Mouse (Mus musculus) v-Abl transformed pro-B cells (cell line): ENCODE measurements around the gene Zfp853.

Source experiments
- in situ Hi-C, 2 experiments: fragments of 400-800 bp; cut with MboI; formaldehyde crosslinking; loops; one replicate each; pipeline ENCODE4 v1.15.1; 2025; ENCODE audit not compliant: unreplicated experiment in 2 of 2

Gene Zfp853

GRCm38 (mm10) chr5:143297986-143298385 is 4.6 kb upstream of the Zfp853 start:
- in situ Hi-C loops, result loop anchor here (5.0 kb wide), 1 partner anchor 121 kb away; no protein-coding TSS in a partner anchor

DNA sequence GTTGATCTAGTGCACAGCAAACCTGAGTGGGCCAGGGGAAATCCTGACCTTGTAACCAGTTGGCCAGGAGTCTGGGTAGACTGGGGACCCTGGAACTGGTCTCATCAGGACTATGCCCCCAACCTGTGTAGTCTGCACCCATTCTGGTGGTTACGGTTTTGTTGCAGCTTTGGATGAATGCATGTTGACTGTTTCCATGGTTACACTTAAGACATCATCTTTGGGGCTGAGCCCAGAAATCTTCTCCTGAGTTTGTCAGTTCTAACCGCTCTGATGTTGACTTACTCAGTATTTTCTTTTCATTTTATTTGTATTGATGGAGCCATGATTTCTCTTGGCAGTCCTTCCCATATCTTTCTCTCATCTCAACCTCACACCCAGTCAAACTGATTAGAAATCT is 1.9 kb upstream of the Zfp853 start:
- in situ Hi-C loops, result loop anchor here (5.0 kb wide), 1 partner anchor 118 kb away; no protein-coding TSS in a partner anchor

DNA sequence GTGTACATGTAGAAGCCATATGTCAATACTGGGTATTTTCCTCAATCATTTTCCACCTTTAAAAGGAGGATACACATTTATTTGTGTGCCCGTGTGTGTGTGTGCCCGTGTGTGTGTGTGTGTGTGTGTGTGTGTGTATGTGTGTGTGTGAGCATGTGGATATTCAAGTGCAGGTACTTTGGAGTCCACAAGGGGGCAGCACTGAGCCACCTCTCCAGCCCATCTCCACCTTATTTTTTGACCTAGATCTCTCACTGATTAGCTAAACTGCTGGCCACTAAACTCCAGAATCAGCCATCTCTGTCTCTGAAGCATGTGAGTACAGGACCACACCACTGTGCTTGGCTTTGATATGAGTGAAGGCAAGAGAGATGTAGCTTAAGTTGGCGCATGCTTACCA is 1.4 kb upstream of the Zfp853 start:
- in situ Hi-C loops, result loop anchor here (5.0 kb wide), 1 partner anchor 118 kb away; no protein-coding TSS in a partner anchor

- in situ Hi-C loops, result no loop called here
Measured at GRCm38 (mm10) chr5:143292879-143293278, 544 bp downstream of the Zfp853 start.

GRCm38 (mm10) chr5:143289299-143289698 is 4.1 kb downstream of the Zfp853 start:
- in situ Hi-C loops, result no loop called here

DNA sequence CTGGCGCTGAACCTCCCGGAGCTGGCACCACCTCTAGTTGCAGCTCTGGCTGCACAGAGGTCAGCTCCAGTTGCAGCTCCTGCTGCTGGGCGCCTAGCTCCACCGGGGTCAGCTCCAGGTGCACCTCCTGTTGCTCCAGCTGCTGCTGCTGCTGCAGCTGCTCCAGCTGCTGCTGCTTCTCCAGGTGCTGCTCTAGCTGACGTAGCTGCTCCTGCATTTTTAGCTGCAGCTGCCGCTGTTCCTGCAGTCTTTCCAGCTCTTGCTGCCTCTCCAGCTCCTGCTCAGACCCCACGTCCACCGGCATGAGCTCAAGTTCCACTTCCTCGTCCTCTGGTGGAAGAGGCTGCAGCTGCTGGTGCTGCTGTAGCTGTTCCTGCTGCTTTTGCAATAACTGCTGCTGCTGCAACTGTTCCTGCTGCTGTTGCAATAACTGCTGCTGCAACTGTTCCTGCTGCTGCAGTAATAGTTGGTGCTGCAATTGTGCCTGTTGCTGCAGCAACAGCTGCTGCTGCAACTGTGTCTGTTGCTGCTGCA is 5.0 kb downstream of the Zfp853 start:
- in situ Hi-C loops, result no loop called here

- in situ Hi-C loops, result no loop called here
Measured at GRCm38 (mm10) chr5:143287774-143288328, 5.6 kb downstream of the Zfp853 start.

GRCm38 (mm10) chr5:143284762-143285161 is 8.7 kb downstream of the Zfp853 start:
- in situ Hi-C loops, result no loop called here

- in situ Hi-C loops, result no loop called here
Measured at GRCm38 (mm10) chr5:143279247-143279646, 14.2 kb downstream of the Zfp853 start.

DNA sequence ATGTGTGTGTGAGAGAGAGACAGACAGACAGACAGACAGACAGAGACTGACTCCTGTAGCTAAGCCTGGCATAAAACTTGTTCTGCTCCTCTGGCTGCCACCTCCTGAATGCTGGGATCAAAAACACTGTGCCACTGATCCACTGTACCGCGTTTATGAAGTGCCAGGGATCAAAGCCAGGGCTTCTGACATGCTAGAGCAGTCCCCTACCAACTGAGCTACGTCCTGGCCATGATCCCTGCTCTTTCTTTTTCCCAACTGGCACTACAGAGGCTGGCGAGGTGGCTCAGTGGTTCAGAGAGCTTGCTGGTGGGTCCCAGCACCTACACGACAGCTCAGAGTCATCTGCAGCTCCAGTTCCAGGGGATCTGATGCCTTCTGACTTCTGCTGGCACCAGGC is 17.7 kb downstream of the Zfp853 start:
- in situ Hi-C loops, result no loop called here

DNA sequence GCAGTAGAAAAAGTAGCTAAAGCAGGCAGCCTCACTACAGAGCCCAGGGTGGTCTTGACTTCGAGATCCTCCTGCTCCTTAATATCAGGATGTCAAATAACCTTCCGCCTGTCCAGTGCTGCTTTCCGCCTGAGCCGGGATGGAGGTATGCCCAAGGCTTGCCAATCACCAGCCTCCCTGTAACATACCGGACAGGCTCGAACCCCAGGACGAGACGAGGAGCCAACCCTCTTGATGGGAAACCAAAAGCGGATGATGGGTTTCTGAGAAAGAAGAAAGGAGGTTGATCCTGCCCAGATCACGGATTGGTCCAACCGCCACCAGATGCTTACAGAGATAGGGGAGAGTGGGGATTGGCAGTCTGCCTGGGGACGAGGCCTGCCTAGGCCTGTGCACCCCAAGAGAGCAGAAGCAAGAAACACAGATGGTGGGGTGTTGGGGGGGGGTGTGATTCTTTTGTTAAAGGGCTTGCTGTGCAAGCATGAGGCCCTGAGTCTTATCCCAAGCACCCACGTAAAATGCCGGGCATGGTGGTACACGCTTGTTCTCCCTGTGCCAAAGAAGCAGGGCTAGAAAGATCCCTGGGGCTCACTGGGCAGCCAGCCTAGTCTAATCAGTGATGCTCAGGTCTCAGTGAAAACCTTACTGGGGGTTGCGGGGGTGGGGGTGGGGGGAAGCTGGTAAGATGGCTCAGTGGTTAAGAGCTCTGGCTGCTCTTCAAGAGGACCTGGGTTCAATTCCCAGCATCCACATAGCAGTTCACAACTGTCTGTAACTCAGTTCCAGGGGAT is 20.7 kb downstream of the Zfp853 start:
- in situ Hi-C loops, result no loop called here

- in situ Hi-C loops, result no loop called here
Measured at GRCm38 (mm10) chr5:143272108-143272507, 21.3 kb downstream of the Zfp853 start.

DNA sequence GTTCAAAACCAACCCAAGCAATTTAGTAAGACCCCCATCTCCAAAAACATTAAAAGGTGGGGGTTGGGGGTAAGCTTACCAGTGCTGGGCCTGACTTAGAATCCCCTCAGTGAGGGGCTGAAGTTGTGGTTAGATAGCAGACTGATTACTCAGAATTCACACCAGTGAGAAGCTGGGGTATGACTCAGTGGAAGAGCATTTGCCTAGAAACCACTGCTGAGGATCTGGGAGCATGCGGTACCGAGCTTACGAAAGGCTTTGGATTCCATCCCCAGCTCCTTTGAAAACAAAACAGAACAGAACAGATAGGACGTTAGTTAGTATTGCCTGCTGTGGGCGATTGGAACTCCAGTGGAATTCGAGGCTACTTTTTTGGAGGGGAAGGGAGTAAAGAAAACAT is 21.8 kb downstream of the Zfp853 start:
- in situ Hi-C loops, result no loop called here

DNA sequence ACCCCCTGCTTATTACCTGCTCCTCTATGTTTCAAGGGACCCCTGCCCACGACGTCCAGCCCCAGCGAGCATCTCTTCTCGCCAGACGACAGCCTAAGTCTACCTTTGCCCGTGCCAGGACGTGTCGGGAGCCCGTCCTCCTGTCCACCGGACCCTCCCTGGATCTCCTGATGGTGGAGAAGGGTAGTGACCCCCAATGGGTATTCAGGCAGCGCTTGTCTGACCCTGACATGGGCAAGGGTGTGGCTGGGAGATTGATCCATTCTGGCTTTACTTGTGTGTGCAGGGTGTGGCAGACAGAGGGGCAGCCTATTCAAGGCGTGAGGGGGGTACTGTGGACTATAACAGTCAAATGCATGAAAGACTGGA is 23.3 kb downstream of the Zfp853 start:
- in situ Hi-C loops, result no loop called here

DNA sequence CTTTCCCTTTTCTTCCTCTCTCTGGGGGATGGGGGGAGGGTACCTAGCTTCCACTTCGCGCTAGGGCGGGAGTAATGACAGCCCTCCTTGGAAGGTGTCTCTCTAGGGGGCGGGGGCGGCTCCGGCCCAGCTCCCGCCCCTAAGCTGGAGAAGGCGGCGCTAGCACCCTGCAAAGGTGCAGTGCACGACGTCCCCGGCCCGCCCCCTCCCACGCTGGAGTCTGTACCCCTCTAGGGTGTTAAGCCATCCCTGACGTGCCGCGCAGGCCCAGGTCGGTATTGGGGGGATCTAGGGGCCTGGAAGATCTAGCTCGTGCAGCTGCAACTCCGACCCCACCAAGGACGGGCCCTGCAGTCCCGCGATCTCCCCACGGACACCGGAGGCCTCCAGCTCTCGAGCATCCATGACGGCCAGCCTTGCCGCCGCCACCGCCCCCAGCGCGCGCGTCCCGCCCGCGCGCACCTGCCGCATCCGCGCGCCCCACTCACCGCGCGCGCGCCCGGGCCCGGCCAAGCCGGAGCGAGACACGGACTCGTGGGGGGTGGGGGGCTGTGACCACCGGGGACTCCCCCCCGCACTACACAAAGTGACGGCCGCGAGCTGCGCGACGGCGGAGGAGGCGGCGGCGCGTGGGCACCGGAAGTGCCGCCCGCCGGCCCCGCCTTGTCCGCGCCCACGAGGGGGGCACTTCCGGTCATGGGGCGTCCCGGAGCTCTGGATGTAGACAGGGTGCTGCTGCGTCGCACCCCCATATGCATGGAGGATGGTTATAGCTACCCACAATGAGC is 23.9 kb downstream of the Zfp853 start, which contains the start of gene Zfp316:
Gene Zfp316, minus strand, starts transcription at position 660 of the 788 bp plus-strand sequence.
- in situ Hi-C loops, result no loop called here

GRCm38 (mm10) chr5:143268985-143269362 is 24.4 kb downstream of the Zfp853 start:
- in situ Hi-C loops, result no loop called here

GRCm38 (mm10) chr5:143266794-143267193 is 26.6 kb downstream of the Zfp853 start:
- in situ Hi-C loops, result no loop called here

DNA sequence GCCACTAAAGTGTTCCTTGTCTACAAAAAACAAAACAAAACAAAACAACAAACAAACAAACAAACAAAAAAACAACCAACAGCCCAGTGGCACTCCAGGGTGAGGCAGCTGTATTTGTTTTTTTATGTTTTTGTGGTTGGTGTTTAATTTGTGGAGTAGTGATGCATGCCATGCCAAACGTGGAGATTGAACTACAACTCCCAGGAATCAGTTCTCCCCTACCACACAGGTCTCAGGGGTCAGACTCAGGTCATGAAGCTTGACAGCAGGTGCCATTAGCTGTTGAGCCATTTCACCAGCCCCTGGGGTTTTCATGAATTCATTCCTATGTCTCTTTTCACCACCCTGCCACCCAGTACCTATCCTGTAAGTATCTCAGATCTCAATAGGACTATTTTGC is 28.0 kb downstream of the Zfp853 start:
- in situ Hi-C loops, result no loop called here

DNA sequence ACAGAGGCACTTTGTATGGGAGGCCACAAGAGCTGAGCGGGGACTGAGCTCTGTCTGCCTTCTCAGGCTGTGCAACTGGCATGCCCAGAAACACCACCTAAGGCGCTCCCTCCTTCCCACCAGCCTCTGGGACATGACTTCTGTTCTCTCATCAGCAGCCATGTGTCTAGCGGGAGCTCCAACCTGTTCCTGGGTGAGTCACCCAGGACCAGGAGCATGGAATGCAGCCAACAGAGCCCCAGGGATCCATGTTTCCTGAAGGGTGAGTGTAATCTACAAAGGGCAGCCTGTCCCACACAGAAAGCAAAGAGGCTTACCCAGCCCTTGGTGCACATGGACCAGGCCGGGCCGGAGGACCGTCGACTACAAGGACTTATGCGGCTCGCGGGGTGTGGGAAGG is 28.7 kb downstream of the Zfp853 start:
- in situ Hi-C loops, result no loop called here

GRCm38 (mm10) chr5:143261636-143262035 is 31.8 kb downstream of the Zfp853 start:
- in situ Hi-C loops, result no loop called here

GRCm38 (mm10) chr5:143255802-143256201 is 37.6 kb downstream of the Zfp853 start:
- in situ Hi-C loops, result no loop called here
